Mouse (Mus musculus) olfactory bulb, adult 2 months (tissue): ENCODE measurements around the gene Igf1r. TPM values are rescaled to one million over a fixed set of nuclear protein-coding genes. Genes with fewer than 3 reads are reported as not detected.

Experiments used
- H3K27ac ChIP-seq: fragments of 200-500 bp; 2 replicates; pipeline ENCODE4 v1.5.1; 2012; ENCODE audit warnings: low read depth, low read length; ENCODE audit not compliant: insufficient read depth
- H3K4me1 ChIP-seq: fragments of 200-500 bp; 2 replicates; pipeline ENCODE4 v1.6.1; 2012; ENCODE audit warnings: low read length; ENCODE audit not compliant: control insufficient read depth, insufficient read depth
- H3K4me3 ChIP-seq: fragments of 200-500 bp; 2 replicates; pipeline ENCODE4 v1.5.1; 2012; ENCODE audit warnings: mild to moderate bottlenecking, low read depth, low read length, moderate library complexity; ENCODE audit not compliant: insufficient read depth
- CTCF ChIP-seq: fragments of 200-500 bp; IDR thresholded peaks from 2 replicates; pipeline ENCODE4 v1.5.1; 2012; ENCODE audit warnings: low read depth, mild to moderate bottlenecking, low read length, moderate library complexity; ENCODE audit not compliant: insufficient read depth
- POLR2A ChIP-seq: fragments of 200-500 bp; IDR thresholded peaks from 2 replicates; pipeline ENCODE4 v1.6.1; 2012; ENCODE audit warnings: mild to moderate bottlenecking, low read depth, low read length, moderate library complexity; ENCODE audit not compliant: insufficient read depth
- WGBS: fragments of 180-500 bp; shearing (Covaris S2); methylation state at CpG from one replicate; pipeline ENCODE4 v1.1.7; 2018; 5-methylcytosine and 5-hydroxymethylcytosine counted together
- polyA plus RNA-seq: library from polyadenylated mRNA; stranded (reverse); fragments of >200 nt; gene quantifications from 2 replicates; pipeline ENCODE4 v1.2.4, GENCODE M21; 2012; ENCODE audit warnings: low replicate concordance; ENCODE audit not compliant: missing spikeins, insufficient read depth, insufficient read length

Gene Igf1r
- polyA plus RNA-seq, 1 experiment: 26.5 TPM

- no peak for TF ChIP-seq POLR2A
- WGBS: 84% methylated on average over 3 of the region's 3 CpGs
- Histone ChIP-seq H3K4me3 (no peak overlapping the region), H3K4me1 (peaks cover 5% of the 10 kb centered on the region), H3K27ac (no peak overlapping the region)
Observed at GRCm38 (mm10) chr7:68071050-68071449, 118.4 kb downstream of the Igf1r start.

- WGBS: 95% methylated on average over 11 of the region's 11 CpGs
- no peak overlapping the region for H3K4me3 ChIP-seq
- peaks cover 5% of the 10 kb centered on the region for H3K4me1 ChIP-seq
- TF ChIP-seq POLR2A (no peak), CTCF (no peak)
- no peak overlapping the region for H3K27ac ChIP-seq
Observed at GRCm38 (mm10) chr7:68071749-68072148, 119.1 kb downstream of the Igf1r start.

GRCm38 (mm10) chr7:68072524-68073459, 120.2 kb downstream of the Igf1r start:
- TF ChIP-seq POLR2A (no peak), CTCF (no peak)
- WGBS: 86% methylated on average over 14 of the region's 14 CpGs
- Histone ChIP-seq H3K27ac (no peak overlapping the region), H3K4me1 (peaks cover 5% of the 10 kb centered on the region), H3K4me3 (no peak overlapping the region)

GRCm38 (mm10) chr7:68073460-68073806, 120.8 kb downstream of the Igf1r start:
- 64% methylated on average over 8 of the region's 8 CpGs for WGBS
- no peak for TF ChIP-seq CTCF
- no peak for TF ChIP-seq POLR2A
- Histone ChIP-seq H3K27ac (no peak overlapping the region), H3K4me1 (peaks cover 5% of the 10 kb centered on the region), H3K4me3 (no peak overlapping the region)

- TF ChIP-seq POLR2A (no peak), CTCF (no peak)
- H3K4me3 ChIP-seq: no peak overlapping the region
- WGBS: 94% methylated on average over 11 of the region's 11 CpGs
- no peak overlapping the region for H3K27ac ChIP-seq
- peaks cover 5% of the 10 kb centered on the region for H3K4me1 ChIP-seq
Observed at GRCm38 (mm10) chr7:68074748-68075147, 122.1 kb downstream of the Igf1r start.

- WGBS: 85% methylated on average over 3 of the region's 3 CpGs
- Histone ChIP-seq H3K4me1 (peaks cover 5% of the 10 kb centered on the region), H3K27ac (no peak overlapping the region), H3K4me3 (no peak overlapping the region)
- TF ChIP-seq POLR2A: no peak
- no peak for TF ChIP-seq CTCF
Observed at GRCm38 (mm10) chr7:68075401-68075800, 122.8 kb downstream of the Igf1r start.

GRCm38 (mm10) chr7:68080122-68080845, 127.7 kb downstream of the Igf1r start:
- WGBS: 70% methylated on average over 11 of the region's 11 CpGs
- H3K4me1 ChIP-seq: peaks cover 2% of the 10 kb centered on the region
- no peak overlapping the region for H3K27ac ChIP-seq
- H3K4me3 ChIP-seq: no peak overlapping the region
- TF ChIP-seq POLR2A (no peak), CTCF (no peak)

GRCm38 (mm10) chr7:68085338-68085737, 132.7 kb downstream of the Igf1r start:
- peaks cover 11% of the 10 kb centered on the region for H3K4me1 ChIP-seq
- no peak overlapping the region; the same call in 1 of the 2 replicates for H3K27ac ChIP-seq
- WGBS: 23% methylated on average over 12 of the region's 12 CpGs
- H3K4me3 ChIP-seq: no peak overlapping the region
- no peak for TF ChIP-seq POLR2A
- TF ChIP-seq CTCF: no peak

- Histone ChIP-seq H3K4me3 (no peak overlapping the region), H3K27ac (no peak overlapping the region), H3K4me1 (peaks cover 11% of the 10 kb centered on the region)
- 72% methylated on average over 4 of the region's 4 CpGs for WGBS
- TF ChIP-seq POLR2A: no peak
- no peak for TF ChIP-seq CTCF
Observed at GRCm38 (mm10) chr7:68085870-68086341, 133.3 kb downstream of the Igf1r start.
